In the genomic region with DNA sequence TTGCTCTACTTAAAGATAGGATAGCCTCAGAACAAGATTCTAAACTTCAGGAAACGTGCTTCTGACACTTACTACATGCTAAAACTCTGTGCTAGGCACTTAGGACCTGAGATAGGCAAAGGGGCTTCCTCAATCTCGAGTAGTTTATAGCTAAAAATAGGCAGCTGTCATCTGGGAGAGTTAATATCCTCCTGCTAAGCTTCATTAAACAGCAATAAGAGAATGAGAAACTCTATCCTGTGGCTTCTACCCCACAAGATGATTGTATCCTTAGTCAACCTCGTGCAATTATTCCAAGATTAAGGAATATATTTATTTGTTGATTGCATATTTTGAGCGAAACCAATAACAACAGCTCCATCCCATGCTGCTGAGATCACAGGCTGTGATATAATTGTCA, we compare ENCODE assay signal across 33 mouse cellular contexts.
"Had no signal": no experiment of that assay in that cellular context is flagged by ENCODE, and none has a peak within 500 bp of the region (broad histone marks: within the 10 kb centered on the region; RNA-seq: fewer than 3 reads in every experiment).

No protein-coding gene starts in this region.

- DNase-seq: heart, postnatal 10 days; heart, postnatal 14 days; heart, postnatal 36 days; heart, postnatal 4 days; kidney, adult 11 months; kidney, adult 18-20 months; kidney, adult 2 months; kidney, adult 8-10 months; kidney, adult 9 months; kidney, postnatal 10 days; kidney, postnatal 14 days; kidney, postnatal 25 days; kidney, postnatal 36 days; layer of hippocampus, adult 9-11 months; layer of hippocampus, postnatal 36 days had no signal

- H3K9ac ChIP-seq: heart, embryonic 12.5 days; heart, embryonic 13.5 days; heart, embryonic 15.5 days; hindbrain, embryonic 12.5 days; hindbrain, embryonic 13.5 days; hindbrain, embryonic 14.5 days; hindbrain, embryonic 15.5 days; intestine, embryonic 15.5 days; kidney, embryonic 15.5 days had no signal

- H3K4me2 ChIP-seq: heart, embryonic 11.5 days; heart, embryonic 12.5 days; heart, embryonic 13.5 days; heart, embryonic 15.5 days; hindbrain, embryonic 12.5 days; hindbrain, embryonic 13.5 days; hindbrain, embryonic 14.5 days; hindbrain, embryonic 15.5 days; intestine, embryonic 15.5 days; kidney, embryonic 15.5 days had no signal

- H3K27ac ChIP-seq: heart, embryonic 13.5 days; heart, embryonic 15.5 days; hindbrain, embryonic 10.5 days; hindbrain, embryonic 12.5 days; hindbrain, embryonic 13.5 days; hindbrain, embryonic 14.5 days; hindbrain, embryonic 15.5 days; hindbrain, postnatal 0 days; intestine, embryonic 15.5 days; kidney, embryonic 15.5 days; layer of hippocampus, adult 2 months; left cerebral cortex, adult 2 months had no signal

- H3K4me3 ChIP-seq: heart, embryonic 12.5 days; heart, embryonic 13.5 days; heart, embryonic 15.5 days; hindbrain, embryonic 10.5 days; hindbrain, embryonic 12.5 days; hindbrain, embryonic 13.5 days; hindbrain, embryonic 15.5 days; intestine, embryonic 15.5 days; kidney, embryonic 15.5 days; layer of hippocampus, adult 2 months; left cerebral cortex, adult 2 months had no signal

- H3K36me3 ChIP-seq: heart, embryonic 12.5 days; heart, embryonic 13.5 days; heart, embryonic 15.5 days; hindbrain, embryonic 10.5 days; hindbrain, embryonic 12.5 days; hindbrain, embryonic 13.5 days; hindbrain, embryonic 15.5 days; intestine, embryonic 15.5 days; kidney, embryonic 15.5 days had no signal

- H3K9me3 ChIP-seq: heart, embryonic 12.5 days; heart, embryonic 13.5 days; heart, embryonic 15.5 days; hindbrain, embryonic 10.5 days; hindbrain, embryonic 12.5 days; hindbrain, embryonic 13.5 days; hindbrain, embryonic 15.5 days; intestine, embryonic 15.5 days; kidney, embryonic 15.5 days had no signal

- H3K4me1 ChIP-seq: hindbrain, embryonic 10.5 days; hindbrain, embryonic 12.5 days; hindbrain, embryonic 13.5 days; hindbrain, embryonic 15.5 days; intestine, embryonic 15.5 days had no signal

- ATAC-seq: hindbrain, embryonic 16.5 days; hindbrain, postnatal 0 days; inflammation-experienced regulatory T-cells, adult 6 months; intestine, embryonic 15.5 days; intestine, embryonic 16.5 days; intestine, postnatal 0 days had no signal

- H3K27me3 ChIP-seq: hindbrain, embryonic 12.5 days; hindbrain, embryonic 13.5 days; hindbrain, embryonic 15.5 days; intestine, embryonic 15.5 days; kidney, embryonic 15.5 days had no signal
